Mouse (Mus musculus): ENCODE data around the gene Chrm2. TPM values are rescaled to one million over a fixed set of nuclear protein-coding genes. Genes with fewer than 3 reads are reported as not detected.

The Chrm2 gene
- polyA plus RNA-seq, 1 experiment from 2014 or later: 20.8 TPM

DNA sequence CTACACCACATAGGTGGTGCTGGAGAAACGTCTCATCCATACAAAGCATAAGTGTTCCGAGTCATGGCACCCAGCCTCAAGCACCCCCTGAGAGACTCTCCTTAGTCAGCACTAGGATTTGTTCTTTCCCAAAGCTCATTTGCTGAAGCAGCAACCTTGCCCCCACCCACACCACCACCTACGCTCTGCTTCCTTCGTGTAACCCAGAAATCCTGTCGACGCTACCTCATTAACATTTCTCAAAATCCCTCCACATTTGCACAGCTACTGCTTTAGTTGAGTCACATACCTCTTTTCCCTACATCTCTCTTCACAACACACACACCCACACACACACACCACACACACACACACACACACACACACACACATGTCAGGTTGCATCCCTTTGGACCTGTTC, 50.1 kb downstream of the Chrm2 start:
- Histone ChIP-seq H3K27ac (no peak overlapping the region), H3K9ac (no peak overlapping the region), H3K36me3 (no peaks in the 10 kb centered on the region), H3K27me3 (replicated peaks) (no peaks in the 10 kb centered on the region), H3K4me1 (no peaks in the 10 kb centered on the region), H3K9me3 (no peaks in the 10 kb centered on the region), H3K4me3 (replicated peaks) (no peak overlapping the region), H3K4me2 (no peak overlapping the region)
- WGBS: 90% methylated on average over 6 of the region's 6 CpGs
- ATAC-seq (ENCODE audit: insufficient read depth, low FRiP score, low read depth): no peak

DNA sequence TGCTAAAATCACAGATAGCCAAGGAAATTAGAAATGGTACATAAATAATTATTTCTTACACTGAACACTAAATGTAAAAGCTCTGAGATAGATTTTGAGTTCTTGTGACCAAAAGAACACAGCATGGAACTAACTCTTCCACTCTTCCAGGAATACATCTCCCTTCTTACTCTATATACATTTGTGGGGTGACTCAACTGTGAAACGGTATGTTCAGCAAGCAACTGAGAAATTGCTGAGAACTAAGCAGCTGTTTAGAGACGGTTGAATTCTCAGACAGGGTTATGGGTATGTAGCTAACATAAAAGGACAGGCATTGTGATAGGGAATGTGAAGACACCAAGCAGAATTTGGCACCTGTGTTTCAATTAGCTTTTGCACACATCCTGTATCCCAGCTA, 51.3 kb downstream of the Chrm2 start:
- Histone ChIP-seq H3K9ac (no peak overlapping the region), H3K27ac (no peak overlapping the region), H3K36me3 (no peaks in the 10 kb centered on the region), H3K4me3 (replicated peaks) (no peak overlapping the region), H3K4me1 (no peaks in the 10 kb centered on the region), H3K27me3 (replicated peaks) (no peaks in the 10 kb centered on the region), H3K9me3 (no peaks in the 10 kb centered on the region), H3K4me2 (no peak overlapping the region)
- no peak for ATAC-seq (ENCODE audit: insufficient read depth, low FRiP score, low read depth)
- 72% methylated on average over 2 of the region's 2 CpGs for WGBS

DNA sequence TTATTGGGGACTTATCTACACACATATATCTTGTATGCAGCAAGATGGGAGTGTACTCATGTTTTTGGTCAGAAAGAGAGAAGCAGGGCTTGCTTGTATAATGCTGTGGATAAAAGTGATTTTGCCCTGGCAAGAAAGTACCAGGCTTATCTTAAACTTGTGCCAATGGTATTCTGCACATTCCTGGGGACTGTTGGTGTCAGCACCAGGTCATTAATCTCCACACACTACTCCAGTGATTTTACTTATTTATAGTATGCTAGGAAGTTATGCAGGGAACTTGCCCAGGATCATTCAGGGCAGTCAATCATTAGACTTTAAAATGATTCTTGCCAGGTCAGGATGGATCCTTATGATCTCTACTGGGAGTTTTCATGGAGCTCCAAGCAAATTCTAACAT, 63.6 kb downstream of the Chrm2 start:
- Histone ChIP-seq H3K4me3 (replicated peaks) (no peak overlapping the region), H3K27me3 (replicated peaks) (no peaks in the 10 kb centered on the region), H3K27ac (no peak overlapping the region), H3K9ac (no peak overlapping the region), H3K4me1 (no peaks in the 10 kb centered on the region), H3K36me3 (no peaks in the 10 kb centered on the region), H3K9me3 (no peaks in the 10 kb centered on the region), H3K4me2 (no peak overlapping the region)
- ATAC-seq (ENCODE audit: insufficient read depth, low FRiP score, low read depth): no peak

DNA sequence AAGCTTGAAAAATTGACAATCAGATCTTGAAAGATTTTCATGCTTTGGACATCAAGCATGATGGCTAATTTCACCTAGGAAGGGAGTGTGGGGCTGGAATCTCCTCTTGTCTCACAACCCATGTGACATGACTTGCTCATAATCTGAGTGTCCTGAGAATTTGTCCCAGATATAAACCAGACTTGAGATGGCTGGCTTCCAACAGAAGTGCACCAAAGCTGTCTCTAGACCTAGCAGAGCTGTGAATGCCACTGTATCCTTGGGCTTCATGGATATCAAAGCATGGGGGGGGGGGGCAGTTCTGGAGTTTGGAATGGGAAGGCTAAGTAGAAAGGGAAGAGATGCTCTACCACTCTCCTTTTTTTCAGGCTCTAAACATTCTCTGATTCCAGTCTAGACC, 67.2 kb downstream of the Chrm2 start:
- H3K9me3 ChIP-seq: no peaks in the 10 kb centered on the region
- no peaks in the 10 kb centered on the region for H3K36me3 ChIP-seq
- H3K4me1 ChIP-seq: no peaks in the 10 kb centered on the region
- H3K27me3 ChIP-seq (replicated peaks): no peaks in the 10 kb centered on the region
- no peak overlapping the region for H3K4me2 ChIP-seq
- no peak for ATAC-seq (ENCODE audit: insufficient read depth, low FRiP score, low read depth)
- no peak overlapping the region for H3K9ac ChIP-seq
- H3K27ac ChIP-seq: no peak overlapping the region
- no peak overlapping the region for H3K4me3 ChIP-seq (replicated peaks)

DNA sequence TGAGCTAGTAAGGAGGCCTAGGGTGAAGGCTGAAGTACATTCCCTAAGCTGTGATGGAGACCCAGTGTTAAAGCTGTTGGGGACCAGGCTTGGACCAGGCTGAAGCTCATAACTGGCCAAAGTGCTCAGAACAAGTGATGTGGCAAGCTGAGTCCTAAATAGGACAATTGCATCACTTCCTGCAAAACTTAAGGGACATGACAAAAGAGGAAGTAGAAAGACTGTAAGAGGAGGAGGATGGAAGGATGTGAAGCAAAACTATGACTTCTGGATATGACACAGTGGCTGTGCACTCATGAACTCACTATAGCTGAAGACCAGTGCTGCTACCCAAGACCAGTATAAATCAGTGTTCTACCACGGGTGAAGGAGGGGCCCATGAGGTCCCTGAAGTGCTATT, 69.1 kb downstream of the Chrm2 start:
- H3K4me2 ChIP-seq: no peak overlapping the region
- no peak for ATAC-seq (ENCODE audit: insufficient read depth, low FRiP score, low read depth)
- no peak overlapping the region for H3K4me3 ChIP-seq (replicated peaks)
- H3K9ac ChIP-seq: no peak overlapping the region
- no peaks in the 10 kb centered on the region for H3K4me1 ChIP-seq
- H3K27me3 ChIP-seq (replicated peaks): no peaks in the 10 kb centered on the region
- H3K9me3 ChIP-seq: no peaks in the 10 kb centered on the region
- no peaks in the 10 kb centered on the region for H3K36me3 ChIP-seq
- 54% methylated on average over 1 of the region's 1 CpGs for WGBS
- H3K27ac ChIP-seq: no peak overlapping the region

DNA sequence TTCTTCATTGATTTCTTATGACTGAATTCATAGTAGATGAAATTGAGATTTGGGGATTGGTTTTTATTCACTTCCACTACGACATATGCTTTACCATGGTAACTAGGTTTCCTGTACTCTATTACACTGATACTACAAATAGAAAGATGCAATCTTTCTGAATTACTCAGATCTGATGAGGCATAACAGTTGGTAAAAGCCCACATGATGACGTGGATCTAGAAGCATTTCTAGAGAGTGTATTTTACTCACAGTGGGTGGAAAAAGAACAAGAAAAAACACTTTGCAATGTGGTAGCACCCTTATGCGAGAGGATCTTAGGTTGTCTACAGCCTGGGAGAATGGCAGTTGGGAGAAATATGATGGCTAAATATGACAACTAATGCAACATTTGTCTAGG, 76.1 kb downstream of the Chrm2 start:
- 88% methylated on average over 3 of the region's 3 CpGs for WGBS
- H3K4me1 ChIP-seq: no peaks in the 10 kb centered on the region
- no peak for ATAC-seq (ENCODE audit: insufficient read depth, low FRiP score, low read depth)
- H3K36me3 ChIP-seq: no peaks in the 10 kb centered on the region
- no peak overlapping the region for H3K9ac ChIP-seq
- no peak overlapping the region for H3K27ac ChIP-seq
- H3K4me3 ChIP-seq (replicated peaks): no peak overlapping the region
- no peaks in the 10 kb centered on the region for H3K9me3 ChIP-seq
- H3K27me3 ChIP-seq (replicated peaks): no peaks in the 10 kb centered on the region
- H3K4me2 ChIP-seq: no peak overlapping the region

DNA sequence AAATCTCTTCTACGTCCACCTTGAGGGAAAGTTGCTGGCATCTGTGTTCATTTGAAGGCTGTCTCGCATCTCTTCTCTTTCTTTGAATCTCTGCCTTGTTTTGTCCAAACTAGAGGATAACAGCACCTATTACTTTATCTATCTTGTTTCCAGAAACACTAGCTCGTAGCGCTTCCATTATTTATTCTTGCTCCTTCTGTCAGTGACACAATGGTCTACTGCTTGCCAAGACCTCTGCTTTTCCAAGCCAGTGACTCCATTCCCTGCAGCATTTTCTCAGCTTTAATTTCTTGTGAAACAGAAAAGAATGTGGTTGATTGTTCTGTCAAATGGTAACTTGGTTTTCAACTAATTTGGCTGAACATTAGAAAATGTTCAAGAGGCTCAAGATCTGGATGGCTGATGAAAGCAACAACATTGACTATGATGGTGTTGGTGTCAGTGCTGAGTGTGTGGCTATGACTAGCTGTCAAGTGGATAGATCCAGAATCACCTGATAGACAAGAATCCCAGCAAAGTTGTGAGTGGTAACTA, 96.3 kb downstream of the Chrm2 start:
- Histone ChIP-seq H3K36me3 (no peaks in the 10 kb centered on the region), H3K27ac (no peak overlapping the region), H3K9ac (no peak overlapping the region), H3K4me1 (no peaks in the 10 kb centered on the region), H3K9me3 (no peaks in the 10 kb centered on the region), H3K4me3 (replicated peaks) (no peak overlapping the region), H3K4me2 (no peak overlapping the region), H3K27me3 (replicated peaks) (no peaks in the 10 kb centered on the region)
- no peak for ATAC-seq (ENCODE audit: insufficient read depth, low FRiP score, low read depth)
- WGBS: 71% methylated on average over 4 of the region's 4 CpGs

DNA sequence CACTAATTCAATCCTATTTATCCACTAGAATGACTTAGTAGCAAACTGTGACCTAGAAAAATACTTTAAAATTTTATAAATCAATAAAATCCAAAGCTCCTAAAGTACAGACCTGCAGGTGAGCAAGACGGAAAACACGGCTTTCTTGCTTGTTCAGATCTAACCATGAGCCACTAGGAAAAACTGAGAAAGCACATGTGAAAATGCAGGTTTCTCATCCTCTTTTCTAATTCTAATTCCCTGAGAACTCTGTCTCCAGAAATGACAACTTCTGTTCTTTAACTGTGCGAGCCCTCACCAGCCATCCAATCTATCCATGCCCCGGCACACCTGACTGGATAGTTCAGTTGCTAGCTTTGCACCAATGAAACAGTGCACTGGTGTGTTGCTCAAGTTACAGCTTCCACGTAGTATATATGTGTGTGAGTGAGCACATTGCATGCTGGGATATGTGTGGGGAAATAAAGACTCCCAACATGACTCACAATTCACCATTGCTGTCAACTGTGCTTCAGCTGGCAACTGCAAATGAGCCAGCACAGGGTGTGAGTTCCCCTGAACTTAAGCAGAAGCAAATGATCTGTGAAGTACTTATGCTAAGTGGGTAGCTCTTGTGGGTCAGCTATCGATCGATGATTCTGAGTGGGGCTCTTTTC, 119.3 kb downstream of the Chrm2 start:
- H3K4me2 ChIP-seq: no peak overlapping the region
- no peak overlapping the region for H3K4me3 ChIP-seq (replicated peaks)
- H3K9ac ChIP-seq: no peak overlapping the region
- no peaks in the 10 kb centered on the region for H3K36me3 ChIP-seq
- H3K4me1 ChIP-seq: 0 out of 2 replicates have a peak, but pooled peaks cover 2% of the 10 kb centered on the region
- no peaks in the 10 kb centered on the region for H3K9me3 ChIP-seq
- ATAC-seq (ENCODE audit: insufficient read depth, low FRiP score, low read depth): no peak
- 70% methylated on average over 7 of the region's 7 CpGs for WGBS
- H3K27ac ChIP-seq: no peak overlapping the region
- no peaks in the 10 kb centered on the region for H3K27me3 ChIP-seq (replicated peaks)

DNA sequence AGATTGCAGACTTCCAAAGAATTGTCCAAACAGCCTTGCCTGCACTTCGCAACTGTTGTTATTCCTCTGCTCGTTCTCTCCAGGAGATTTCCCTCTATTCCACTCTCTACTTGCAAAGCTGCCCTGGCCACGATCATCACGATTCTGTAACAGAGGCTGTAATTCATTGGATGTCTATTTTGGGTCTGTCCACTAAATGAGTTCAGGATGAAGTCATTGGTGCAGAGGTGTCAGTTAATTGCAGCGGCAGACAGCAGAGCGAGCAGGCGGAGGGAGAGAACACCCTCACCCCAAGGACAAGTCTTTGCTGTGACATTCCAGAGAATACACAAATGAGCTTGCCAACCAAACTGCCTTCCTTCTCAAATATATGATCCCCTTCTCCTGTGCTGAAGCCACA, 120.1 kb downstream of the Chrm2 start:
- no peaks in the 10 kb centered on the region for H3K27me3 ChIP-seq (replicated peaks)
- 36% methylated on average over 7 of the region's 7 CpGs for WGBS
- H3K4me3 ChIP-seq (replicated peaks): no peak overlapping the region
- no peak overlapping the region for H3K27ac ChIP-seq
- H3K9me3 ChIP-seq: no peaks in the 10 kb centered on the region
- no peak overlapping the region for H3K9ac ChIP-seq
- no peak for ATAC-seq (ENCODE audit: insufficient read depth, low FRiP score, low read depth)
- 0 out of 2 replicates have a peak, but pooled peaks cover 2% of the 10 kb centered on the region for H3K4me1 ChIP-seq
- H3K36me3 ChIP-seq: no peaks in the 10 kb centered on the region
- H3K4me2 ChIP-seq: no peak overlapping the region

DNA sequence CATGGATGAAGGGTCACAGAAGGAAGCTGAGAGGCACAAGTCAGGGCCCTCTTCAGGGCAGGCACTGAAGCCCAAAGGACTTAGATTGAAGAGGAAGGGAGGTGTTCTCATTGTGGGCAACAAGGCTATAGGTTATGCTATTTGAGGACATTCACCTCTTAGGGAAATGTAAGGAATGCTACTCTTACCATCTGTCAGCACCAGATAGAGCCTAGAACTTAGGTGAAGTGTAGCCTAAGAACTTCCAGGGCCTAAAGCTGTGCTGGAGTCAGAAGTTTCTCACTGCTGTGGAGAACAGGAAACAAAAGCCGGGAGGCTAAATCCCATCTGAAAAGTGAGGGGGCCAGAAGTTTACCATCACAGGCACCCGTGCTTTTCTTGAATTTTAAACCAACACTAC, 120.6 kb downstream of the Chrm2 start:
- no peak overlapping the region for H3K4me2 ChIP-seq
- 43% methylated on average over 2 of the region's 2 CpGs for WGBS
- no peak overlapping the region for H3K9ac ChIP-seq
- no peaks in the 10 kb centered on the region for H3K9me3 ChIP-seq
- no peak overlapping the region for H3K4me3 ChIP-seq (replicated peaks)
- 0 out of 2 replicates have a peak, but pooled peaks cover 2% of the 10 kb centered on the region for H3K4me1 ChIP-seq
- no peaks in the 10 kb centered on the region for H3K36me3 ChIP-seq
- H3K27ac ChIP-seq: no peak overlapping the region
- H3K27me3 ChIP-seq (replicated peaks): no peaks in the 10 kb centered on the region
- ATAC-seq (ENCODE audit: insufficient read depth, low FRiP score, low read depth): no peak

DNA sequence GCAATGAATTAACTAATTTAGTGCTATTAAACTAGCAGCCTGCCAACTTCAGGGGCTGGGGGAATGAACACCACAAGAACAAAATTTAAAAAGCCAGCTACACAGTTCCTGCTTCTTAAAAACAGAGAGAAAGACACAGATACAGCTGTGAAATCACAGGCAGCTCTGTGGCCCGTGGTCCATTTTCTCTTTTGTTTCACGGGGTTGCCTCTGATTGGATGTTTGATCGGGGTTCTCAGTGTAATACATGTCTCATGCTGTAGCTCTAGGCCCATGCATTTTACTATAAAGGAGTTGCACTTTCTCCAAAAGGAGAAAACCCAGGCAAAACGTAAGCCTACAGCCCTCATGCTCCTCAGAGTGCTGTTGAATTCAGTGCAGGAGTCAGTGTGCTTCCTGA, 128.6 kb downstream of the Chrm2 start:
- H3K36me3 ChIP-seq: no peaks in the 10 kb centered on the region
- H3K27ac ChIP-seq: no peak overlapping the region
- 63% methylated on average over 4 of the region's 4 CpGs for WGBS
- no peak overlapping the region for H3K4me3 ChIP-seq (replicated peaks)
- ATAC-seq (ENCODE audit: insufficient read depth, low FRiP score, low read depth): no peak
- H3K27me3 ChIP-seq (replicated peaks): no peaks in the 10 kb centered on the region
- H3K9me3 ChIP-seq: no peaks in the 10 kb centered on the region
- H3K9ac ChIP-seq: no peak overlapping the region
- H3K4me2 ChIP-seq: no peak overlapping the region
- no peaks in the 10 kb centered on the region for H3K4me1 ChIP-seq

DNA sequence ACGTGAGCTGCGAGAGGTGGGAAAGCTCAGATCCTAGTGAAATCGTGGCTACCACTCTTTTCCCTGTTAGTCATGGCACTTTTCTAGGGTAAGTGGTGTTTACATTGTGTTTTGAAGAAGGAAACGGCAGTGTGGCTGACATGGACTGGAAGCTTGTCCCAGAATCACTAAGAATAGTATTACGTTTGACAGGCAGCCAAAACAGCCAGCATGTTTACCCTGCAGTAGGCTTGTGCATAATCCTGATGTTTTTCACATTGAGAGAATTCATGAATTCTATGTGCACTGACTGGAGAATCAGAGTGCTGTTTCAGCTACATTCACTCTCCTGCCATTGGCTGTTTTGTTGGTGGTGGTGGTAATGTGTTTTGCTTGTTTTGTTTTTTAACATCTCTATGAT, 129.4 kb downstream of the Chrm2 start:
- no peak overlapping the region for H3K4me3 ChIP-seq (replicated peaks)
- no peaks in the 10 kb centered on the region for H3K9me3 ChIP-seq
- H3K27me3 ChIP-seq (replicated peaks): no peaks in the 10 kb centered on the region
- ATAC-seq (ENCODE audit: insufficient read depth, low FRiP score, low read depth): no peak
- H3K27ac ChIP-seq: peak overlapping the region; percentile 40; the same call in 1 of the 2 replicates
- no peaks in the 10 kb centered on the region for H3K36me3 ChIP-seq
- 0 out of 2 replicates have a peak overlapping the region, but pooled peaks have one; percentile 16 for H3K4me2 ChIP-seq
- H3K9ac ChIP-seq: no peak overlapping the region
- H3K4me1 ChIP-seq: no peaks in the 10 kb centered on the region
- 33% methylated on average over 5 of the region's 5 CpGs for WGBS

DNA sequence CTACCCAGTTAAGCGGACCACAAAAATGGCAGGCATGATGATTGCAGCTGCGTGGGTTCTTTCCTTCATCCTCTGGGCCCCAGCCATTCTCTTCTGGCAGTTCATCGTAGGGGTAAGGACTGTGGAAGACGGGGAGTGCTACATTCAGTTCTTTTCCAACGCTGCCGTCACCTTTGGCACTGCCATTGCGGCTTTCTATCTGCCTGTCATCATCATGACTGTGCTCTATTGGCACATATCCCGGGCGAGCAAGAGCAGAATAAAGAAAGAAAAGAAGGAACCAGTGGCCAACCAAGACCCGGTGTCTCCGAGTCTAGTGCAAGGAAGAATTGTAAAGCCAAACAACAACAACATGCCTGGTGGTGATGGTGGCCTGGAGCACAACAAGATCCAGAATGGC, 135.7 kb downstream of the Chrm2 start:
- no peak overlapping the region for H3K27ac ChIP-seq
- no peak overlapping the region for H3K4me3 ChIP-seq (replicated peaks)
- no peak for ATAC-seq (ENCODE audit: insufficient read depth, low FRiP score, low read depth)
- H3K27me3 ChIP-seq (replicated peaks): no peaks in the 10 kb centered on the region
- no peak overlapping the region for H3K9ac ChIP-seq
- H3K9me3 ChIP-seq: no peaks in the 10 kb centered on the region
- H3K4me2 ChIP-seq: no peak overlapping the region
- no peaks in the 10 kb centered on the region for H3K36me3 ChIP-seq
- 88% methylated on average over 11 of the region's 11 CpGs for WGBS
- H3K4me1 ChIP-seq: no peaks in the 10 kb centered on the region
